Mouse (Mus musculus): ENCODE results near the gene Fhit. TPM values are rescaled to one million over a fixed set of nuclear protein-coding genes. Genes with fewer than 3 reads are reported as not detected.

Fhit gene
- polyA plus RNA-seq, 1 experiment from 2014 or later, result 6.7 TPM

GRCm38 (mm10) chr14:10659326-10659725, 502.5 kb downstream of the Fhit start:
- Histone ChIP-seq H3K4me2 (replicated peaks) (no peak overlapping the region), H3K27ac (replicated peaks) (no peak overlapping the region), H3K4me1 (no peaks in the 10 kb centered on the region; the same call in 1 of the 2 replicates), H3K27me3 (no peaks in the 10 kb centered on the region), H3K36me3 (no peaks in the 10 kb centered on the region), H3K9me3 (no peaks in the 10 kb centered on the region), H3K4me3 (no peak overlapping the region), H3K9ac (replicated peaks) (no peak overlapping the region)
- peak; percentile 78 for ATAC-seq (ENCODE audit: low FRiP score, low read depth)
- 44% methylated on average over 2 of the region's 2 CpGs for WGBS

GRCm38 (mm10) chr14:10658219-10658618, 503.6 kb downstream of the Fhit start:
- Histone ChIP-seq H3K4me2 (replicated peaks) (no peak overlapping the region), H3K27ac (replicated peaks) (no peak overlapping the region), H3K36me3 (no peaks in the 10 kb centered on the region), H3K4me1 (no peaks in the 10 kb centered on the region; the same call in 1 of the 2 replicates), H3K4me3 (no peak overlapping the region), H3K9ac (replicated peaks) (no peak overlapping the region), H3K27me3 (no peaks in the 10 kb centered on the region), H3K9me3 (no peaks in the 10 kb centered on the region)
- WGBS, result 81% methylated on average over 1 of the region's 1 CpGs
- ATAC-seq (ENCODE audit: low FRiP score, low read depth), result no peak

GRCm38 (mm10) chr14:10657364-10657763, 504.5 kb downstream of the Fhit start:
- H3K4me2 ChIP-seq (replicated peaks), result no peak overlapping the region
- no peak overlapping the region for H3K4me3 ChIP-seq
- H3K27ac ChIP-seq (replicated peaks), result no peak overlapping the region
- H3K9me3 ChIP-seq, result no peaks in the 10 kb centered on the region
- WGBS, result 89% methylated on average over 3 of the region's 3 CpGs
- no peak for ATAC-seq (ENCODE audit: low FRiP score, low read depth)
- H3K36me3 ChIP-seq, result no peaks in the 10 kb centered on the region
- no peaks in the 10 kb centered on the region; the same call in 1 of the 2 replicates for H3K4me1 ChIP-seq
- H3K9ac ChIP-seq (replicated peaks), result no peak overlapping the region
- H3K27me3 ChIP-seq, result no peaks in the 10 kb centered on the region

GRCm38 (mm10) chr14:10655842-10656241, 506.0 kb downstream of the Fhit start:
- Histone ChIP-seq H3K9ac (replicated peaks) (no peak overlapping the region), H3K9me3 (no peaks in the 10 kb centered on the region), H3K27me3 (no peaks in the 10 kb centered on the region), H3K36me3 (no peaks in the 10 kb centered on the region), H3K4me2 (replicated peaks) (no peak overlapping the region), H3K4me3 (no peak overlapping the region), H3K4me1 (no peaks in the 10 kb centered on the region; the same call in 1 of the 2 replicates), H3K27ac (replicated peaks) (no peak overlapping the region)
- no peak for ATAC-seq (ENCODE audit: low FRiP score, low read depth)
- WGBS, result 50% methylated on average over 3 of the region's 3 CpGs

GRCm38 (mm10) chr14:10647832-10648231, 514.0 kb downstream of the Fhit start:
- no peak overlapping the region for H3K27ac ChIP-seq (replicated peaks)
- no peaks in the 10 kb centered on the region for H3K27me3 ChIP-seq
- no peak overlapping the region for H3K4me2 ChIP-seq (replicated peaks)
- H3K9me3 ChIP-seq, result no peaks in the 10 kb centered on the region
- peaks cover 4% of the 10 kb centered on the region; the same call in 1 of the 2 replicates for H3K4me1 ChIP-seq
- H3K36me3 ChIP-seq, result no peaks in the 10 kb centered on the region
- H3K4me3 ChIP-seq, result no peak overlapping the region
- ATAC-seq (ENCODE audit: low FRiP score, low read depth), result no peak
- no peak overlapping the region for H3K9ac ChIP-seq (replicated peaks)

GRCm38 (mm10) chr14:10631783-10632182, 530.1 kb downstream of the Fhit start:
- Histone ChIP-seq H3K27me3 (no peaks in the 10 kb centered on the region), H3K4me1 (no peaks in the 10 kb centered on the region), H3K27ac (replicated peaks) (no peak overlapping the region), H3K4me2 (replicated peaks) (no peak overlapping the region), H3K9me3 (no peaks in the 10 kb centered on the region), H3K4me3 (no peak overlapping the region), H3K36me3 (no peaks in the 10 kb centered on the region), H3K9ac (replicated peaks) (no peak overlapping the region)
- ATAC-seq (ENCODE audit: low FRiP score, low read depth), result no peak
- 33% methylated on average over 3 of the region's 3 CpGs for WGBS

GRCm38 (mm10) chr14:10630831-10631360, 530.9 kb downstream of the Fhit start:
- H3K27me3 ChIP-seq, result no peaks in the 10 kb centered on the region
- no peaks in the 10 kb centered on the region for H3K36me3 ChIP-seq
- no peak overlapping the region for H3K27ac ChIP-seq (replicated peaks)
- H3K4me2 ChIP-seq (replicated peaks), result no peak overlapping the region
- no peaks in the 10 kb centered on the region for H3K4me1 ChIP-seq
- no peak for ATAC-seq (ENCODE audit: low FRiP score, low read depth)
- H3K9ac ChIP-seq (replicated peaks), result no peak overlapping the region
- H3K4me3 ChIP-seq, result no peak overlapping the region
- 87% methylated on average over 2 of the region's 2 CpGs for WGBS
- no peaks in the 10 kb centered on the region for H3K9me3 ChIP-seq

GRCm38 (mm10) chr14:10593467-10593866, 568.4 kb downstream of the Fhit start:
- ATAC-seq (ENCODE audit: low FRiP score, low read depth), result no peak
- 83% methylated on average over 5 of the region's 5 CpGs for WGBS
- Histone ChIP-seq H3K27me3 (no peaks in the 10 kb centered on the region), H3K27ac (replicated peaks) (no peak overlapping the region), H3K9me3 (no peaks in the 10 kb centered on the region), H3K4me1 (no peaks in the 10 kb centered on the region), H3K4me2 (replicated peaks) (no peak overlapping the region), H3K9ac (replicated peaks) (no peak overlapping the region), H3K36me3 (no peaks in the 10 kb centered on the region), H3K4me3 (no peak overlapping the region)

GRCm38 (mm10) chr14:10568937-10569552, 592.8 kb downstream of the Fhit start:
- WGBS, result 92% methylated on average over 3 of the region's 3 CpGs
- Histone ChIP-seq H3K9me3 (no peaks in the 10 kb centered on the region), H3K27ac (replicated peaks) (no peak overlapping the region), H3K36me3 (no peaks in the 10 kb centered on the region), H3K9ac (replicated peaks) (no peak overlapping the region), H3K4me2 (replicated peaks) (no peak overlapping the region), H3K4me3 (no peak overlapping the region), H3K27me3 (no peaks in the 10 kb centered on the region), H3K4me1 (no peaks in the 10 kb centered on the region)
- ATAC-seq (ENCODE audit: low FRiP score, low read depth), result no peak

- H3K27ac ChIP-seq (replicated peaks), result no peak overlapping the region
Measured at GRCm38 (mm10) chr14:10567771-10568170, 594.1 kb downstream of the Fhit start.

GRCm38 (mm10) chr14:10554755-10555154, 607.1 kb downstream of the Fhit start:
- Histone ChIP-seq H3K4me3 (no peak overlapping the region), H3K4me2 (replicated peaks) (no peak overlapping the region), H3K27me3 (no peaks in the 10 kb centered on the region), H3K9ac (replicated peaks) (no peak overlapping the region), H3K4me1 (no peaks in the 10 kb centered on the region), H3K27ac (replicated peaks) (no peak overlapping the region), H3K36me3 (no peaks in the 10 kb centered on the region), H3K9me3 (no peaks in the 10 kb centered on the region)
- WGBS, result 20% methylated on average over 6 of the region's 6 CpGs
- ATAC-seq (ENCODE audit: low FRiP score, low read depth), result no peak

More at GRCm38 (mm10) chr14:10567771-10568170, 594.1 kb downstream of the Fhit start:
- 84% methylated on average over 2 of the region's 2 CpGs for WGBS
- Histone ChIP-seq H3K4me3 (no peak overlapping the region), H3K36me3 (no peaks in the 10 kb centered on the region), H3K4me2 (replicated peaks) (no peak overlapping the region), H3K27me3 (no peaks in the 10 kb centered on the region), H3K4me1 (no peaks in the 10 kb centered on the region), H3K9ac (replicated peaks) (no peak overlapping the region), H3K9me3 (no peaks in the 10 kb centered on the region)
- ATAC-seq (ENCODE audit: low FRiP score, low read depth), result no peak

GRCm38 (mm10) chr14:10548632-10549031, 613.2 kb downstream of the Fhit start:
- no peak overlapping the region for H3K4me3 ChIP-seq
- no peaks in the 10 kb centered on the region for H3K36me3 ChIP-seq
- no peaks in the 10 kb centered on the region for H3K4me1 ChIP-seq
- H3K9me3 ChIP-seq, result no peaks in the 10 kb centered on the region
- H3K9ac ChIP-seq (replicated peaks), result no peak overlapping the region
- no peaks in the 10 kb centered on the region for H3K27me3 ChIP-seq
- H3K4me2 ChIP-seq (replicated peaks), result no peak overlapping the region
- ATAC-seq (ENCODE audit: low FRiP score, low read depth), result no peak
- H3K27ac ChIP-seq (replicated peaks), result no peak overlapping the region
- 91% methylated on average over 2 of the region's 2 CpGs for WGBS

GRCm38 (mm10) chr14:10545916-10546315, 615.9 kb downstream of the Fhit start:
- H3K4me1 ChIP-seq, result no peaks in the 10 kb centered on the region
- H3K9me3 ChIP-seq, result no peaks in the 10 kb centered on the region
- no peaks in the 10 kb centered on the region for H3K27me3 ChIP-seq
- no peak overlapping the region for H3K27ac ChIP-seq (replicated peaks)
- H3K9ac ChIP-seq (replicated peaks), result no peak overlapping the region
- 59% methylated on average over 3 of the region's 3 CpGs for WGBS
- no peak overlapping the region for H3K4me3 ChIP-seq
- no peak for ATAC-seq (ENCODE audit: low FRiP score, low read depth)
- no peaks in the 10 kb centered on the region for H3K36me3 ChIP-seq
- H3K4me2 ChIP-seq (replicated peaks), result no peak overlapping the region
